Mouse (Mus musculus) adrenal gland, adult 18-20 months (tissue): ENCODE measurements around the gene Usf1. TPM values are rescaled to one million over a fixed set of nuclear protein-coding genes. Genes with fewer than 3 reads are reported as not detected.

Experiments
- DNase-seq, 2 experiments: peaks; one replicate each; pipeline ENCODE4 v3.0.0; 2021 to 2022; ENCODE audit warnings: low spot score in 2 of 2
- long read RNA-seq, 2 experiments: library from polyadenylated mRNA; stranded (forward); transcript quantifications; one replicate each; pipeline ENCODE4 v2.0.0; 2021
- total RNA-seq, 2 experiments: library from RNA; stranded (reverse); gene quantifications; 1 replicate in 1 of 2; 2 replicates in 1 of 2; pipeline ENCODE4 v1.2.3; 2021

Gene Usf1
- 10 to 100 TPM; 51.7 to 53.5 TPM for total RNA-seq
- long read RNA-seq, experiment 1, transcript Usf1-208 (10 exons, 2,167 nt) = major isoform, 5 of 16 reads
- long read RNA-seq, experiment 1, partial matches to known transcripts = 0 of 16 reads
- long read RNA-seq, experiment 1, other reads (novel, unspliced or antisense) = 6 of 16 reads
- long read RNA-seq, experiment 2, transcript Usf1-208 (10 exons, 2,167 nt) = major isoform, 18 of 40 reads
- long read RNA-seq, experiment 2, transcript Usf1-201 (10 exons, 1,115 nt) = minor isoform, 9 of 40 reads
- long read RNA-seq, experiment 2, partial matches to known transcripts = 6 of 40 reads
- long read RNA-seq, experiment 2, other reads (novel, unspliced or antisense) = 7 of 40 reads

DNA sequence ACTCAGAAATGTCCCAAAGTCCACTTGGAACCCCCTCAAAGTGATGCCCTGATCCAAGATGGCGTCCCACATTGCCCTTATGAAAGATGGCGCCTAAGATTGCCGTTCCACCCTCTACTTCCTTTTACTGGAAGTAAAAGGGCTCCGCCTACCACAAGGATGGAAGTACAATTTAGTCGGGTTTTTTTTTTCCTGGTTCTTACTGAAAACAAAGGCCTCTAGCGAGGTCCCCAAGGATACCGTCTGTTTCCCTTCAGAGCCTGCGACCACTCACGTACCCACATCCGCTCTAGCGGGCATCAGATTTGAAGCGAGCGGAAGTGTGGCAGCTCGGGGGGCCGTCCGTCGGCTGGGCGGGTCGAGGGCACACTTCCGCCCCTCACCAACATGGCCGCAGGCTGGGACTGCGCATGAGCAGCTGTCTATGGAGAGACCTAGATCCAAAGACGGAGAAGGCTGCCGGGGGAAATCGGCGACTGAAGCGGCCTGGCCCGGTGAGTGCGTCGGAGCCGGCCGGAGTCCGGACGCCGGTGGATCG lies at the start of gene Usf1:
Gene Usf1, plus strand, starts transcription at position 367 of the 538 bp plus-strand sequence.
- DNase-seq = peak; percentile 87 to 92

GRCm38 (mm10) chr1:171365934-171366333 lies 45.2 kb upstream of the Usf1 start:
- no peak for DNase-seq

GRCm38 (mm10) chr1:171369845-171370556 lies 41.1 kb upstream of the Usf1 start, which contains the start of gene Nectin4:
Gene Nectin4, plus strand, starts transcription at chr1:171370099.
- DNase-seq = no peak

- DNase-seq = no peak
Observed at GRCm38 (mm10) chr1:171372880-171373279, 38.2 kb upstream of the Usf1 start.

GRCm38 (mm10) chr1:171373946-171374345 lies 37.2 kb upstream of the Usf1 start:
- DNase-seq = no peak

DNA sequence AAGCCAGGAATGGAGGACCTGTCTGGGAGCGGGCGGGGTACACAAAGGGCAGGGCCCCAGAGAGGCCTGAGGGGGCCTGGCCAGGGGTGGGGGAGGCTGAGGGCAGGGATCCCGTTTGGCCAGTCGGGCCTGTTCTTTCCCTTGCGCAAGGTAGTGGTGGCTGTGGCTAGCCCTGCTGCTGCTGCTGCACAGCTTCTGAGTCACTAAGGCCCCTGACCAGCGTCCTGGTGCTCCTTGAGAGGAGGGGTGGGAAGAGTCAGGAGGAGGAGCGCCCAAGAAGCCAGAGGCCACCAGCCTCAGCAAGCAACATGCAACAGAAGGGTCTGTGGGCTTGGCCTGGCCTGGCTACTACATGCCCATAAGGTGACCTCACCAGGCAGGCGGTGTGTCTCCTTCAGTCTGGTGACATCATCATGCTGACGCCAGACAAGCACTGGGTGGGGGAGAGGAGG lies 35.4 kb upstream of the Usf1 start:
- DNase-seq = no peak

DNA sequence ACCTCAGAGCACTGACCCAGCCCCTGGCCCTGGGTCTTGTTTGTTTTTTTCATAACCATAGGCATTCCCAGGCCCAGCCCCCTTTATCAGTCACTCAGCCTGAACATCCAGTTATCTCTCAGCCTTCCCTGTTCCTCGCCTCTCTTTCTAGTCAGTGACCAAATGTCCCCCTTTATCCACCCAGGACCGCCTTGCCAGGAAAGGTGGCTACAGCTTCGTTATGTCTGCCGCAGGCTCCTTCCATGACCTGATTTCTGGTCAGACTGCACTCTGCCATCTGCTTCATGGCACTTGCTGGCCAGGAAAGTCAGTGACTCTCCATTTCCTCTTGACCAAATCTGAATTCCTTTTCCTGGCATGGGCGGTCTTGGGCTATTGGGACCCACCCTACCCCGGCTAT lies 32.8 kb upstream of the Usf1 start:
- no peak for DNase-seq

DNA sequence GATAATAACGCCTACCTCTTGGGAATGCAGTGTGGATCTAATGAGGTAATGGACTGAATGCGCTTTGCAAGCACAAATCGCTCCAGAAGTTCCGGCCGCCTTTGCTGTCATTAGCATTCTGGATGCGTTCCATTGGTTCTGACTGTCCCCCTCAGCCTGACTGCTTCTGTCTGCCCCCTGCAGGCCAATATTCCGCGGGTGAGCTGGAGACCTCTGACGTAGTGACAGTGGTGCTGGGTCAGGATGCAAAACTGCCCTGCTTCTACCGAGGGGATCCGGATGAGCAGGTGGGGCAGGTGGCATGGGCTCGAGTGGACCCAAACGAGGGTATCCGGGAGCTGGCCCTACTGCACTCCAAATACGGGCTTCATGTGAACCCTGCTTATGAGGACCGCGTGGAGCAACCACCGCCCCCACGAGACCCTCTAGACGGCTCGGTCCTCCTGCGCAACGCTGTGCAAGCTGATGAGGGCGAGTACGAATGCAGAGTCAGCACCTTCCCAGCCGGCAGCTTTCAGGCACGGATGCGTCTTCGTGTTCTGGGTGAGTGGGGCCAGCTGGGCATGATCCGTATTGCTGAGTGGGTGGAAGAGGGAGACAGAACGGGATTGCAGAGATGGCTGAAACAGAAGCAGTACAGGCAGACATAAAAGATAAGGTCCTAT lies 31.0 kb upstream of the Usf1 start:
- peak; percentile 63 to 72 for DNase-seq

DNA sequence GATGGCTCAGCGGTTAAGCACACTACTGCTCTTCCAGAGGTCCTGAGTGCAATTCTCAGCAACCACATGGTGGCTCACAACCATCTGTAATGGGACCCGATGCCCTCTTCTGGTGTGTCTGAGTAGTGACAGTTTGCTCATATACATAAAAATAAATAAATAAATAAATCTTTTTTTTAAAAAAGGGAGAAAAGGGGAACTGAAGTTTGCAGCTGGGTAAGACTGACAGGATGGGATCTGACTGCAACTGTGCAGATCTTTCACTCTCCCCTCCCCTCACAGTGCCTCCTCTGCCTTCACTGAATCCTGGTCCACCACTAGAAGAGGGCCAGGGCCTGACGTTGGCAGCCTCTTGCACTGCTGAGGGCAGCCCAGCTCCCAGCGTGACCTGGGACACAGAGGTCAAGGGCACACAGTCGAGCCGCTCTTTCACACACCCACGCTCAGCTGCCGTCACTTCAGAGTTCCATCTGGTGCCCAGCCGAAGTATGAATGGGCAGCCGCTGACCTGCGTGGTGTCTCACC lies 29.0 kb upstream of the Usf1 start:
- DNase-seq = no peak

GRCm38 (mm10) chr1:171384361-171384760 lies 26.8 kb upstream of the Usf1 start:
- DNase-seq = no peak

- DNase-seq = no peak
Observed at GRCm38 (mm10) chr1:171385171-171385570, 25.9 kb upstream of the Usf1 start.

- DNase-seq = no peak
Observed at GRCm38 (mm10) chr1:171387099-171387498, 24.0 kb upstream of the Usf1 start.

DNA sequence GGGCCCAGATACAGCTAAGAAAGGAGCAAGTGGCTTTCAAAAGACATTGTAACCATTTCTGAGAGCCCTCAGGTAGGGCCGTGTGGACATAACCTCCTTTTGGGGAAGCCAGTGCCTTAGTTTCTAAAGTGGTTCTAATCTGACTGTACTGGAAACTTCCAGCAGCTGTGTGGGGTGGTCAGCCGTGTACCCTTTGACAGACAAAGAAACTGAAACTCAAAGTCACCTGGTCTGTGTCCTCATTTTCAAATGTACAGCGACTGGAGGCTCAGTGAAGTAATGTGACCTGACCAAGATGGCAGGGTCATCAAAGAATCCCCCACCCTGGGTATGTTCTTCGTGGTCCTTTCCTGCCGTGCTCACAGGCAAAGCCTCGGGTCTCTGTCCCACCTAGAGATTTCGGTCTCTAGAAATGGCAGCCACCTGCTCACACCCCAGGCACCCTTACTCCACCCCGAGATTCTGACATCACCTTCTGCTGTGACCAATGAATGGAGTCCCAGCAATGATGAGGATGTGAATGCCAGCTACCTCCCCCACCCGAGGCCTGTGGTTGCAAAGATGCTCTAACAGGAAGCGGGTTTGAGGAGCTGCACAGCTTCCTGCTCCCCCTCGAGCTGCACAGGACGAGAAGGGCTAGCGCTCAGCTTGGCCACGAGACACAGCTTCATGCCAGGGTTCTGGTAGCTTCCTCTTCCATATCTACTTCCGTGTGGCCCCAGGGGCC lies 22.6 kb upstream of the Usf1 start, which contains the start of gene Arhgap30:
Gene Arhgap30, plus strand, starts transcription at position 579 of the 727 bp plus-strand sequence.
- DNase-seq = no peak

DNA sequence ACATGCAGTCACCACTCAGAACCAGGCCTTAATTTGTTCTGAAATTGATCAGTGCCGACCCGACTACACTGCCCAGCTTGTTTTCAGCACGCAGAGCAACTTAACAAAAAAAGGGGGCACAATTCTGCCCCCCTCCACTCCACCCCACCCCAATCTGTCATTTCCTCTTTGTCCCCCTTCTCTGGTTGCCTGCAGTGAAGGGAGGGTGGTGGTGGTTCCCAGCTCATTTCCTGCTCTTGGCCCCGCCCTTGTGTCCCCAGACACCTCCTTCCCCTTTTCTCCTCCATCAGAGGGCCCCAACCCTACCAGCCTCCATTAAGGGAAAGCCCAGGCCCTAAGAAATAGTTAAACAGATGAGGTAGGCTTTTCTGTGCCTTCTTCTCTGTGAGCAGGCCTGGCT lies 21.0 kb upstream of the Usf1 start:
- DNase-seq = no peak

GRCm38 (mm10) chr1:171401821-171402220 lies 9.3 kb upstream of the Usf1 start:
- no peak for DNase-seq

GRCm38 (mm10) chr1:171402991-171403390 lies 8.1 kb upstream of the Usf1 start:
- no peak for DNase-seq

GRCm38 (mm10) chr1:171407263-171407662 lies 3.9 kb upstream of the Usf1 start:
- no peak for DNase-seq

DNA sequence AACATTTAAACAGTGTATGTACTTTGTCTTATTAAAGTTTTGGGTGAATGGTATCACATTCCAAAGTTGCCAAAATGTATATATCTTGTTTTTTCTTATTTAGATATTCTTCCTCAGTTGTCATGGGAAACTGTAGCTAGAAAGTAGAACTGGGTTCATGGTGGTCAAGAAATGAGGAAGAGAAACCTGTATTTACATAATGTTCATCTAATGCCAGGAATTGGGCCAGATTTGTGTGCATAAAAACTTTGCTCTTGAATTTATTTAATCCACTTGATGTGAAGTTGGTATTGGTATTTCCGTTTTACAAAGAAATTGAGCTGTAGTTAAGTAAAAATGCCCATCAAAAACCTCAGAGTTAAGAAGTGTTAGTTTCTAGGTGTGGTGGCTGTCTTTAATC lies 882 bp upstream of the Usf1 start:
- DNase-seq = no peak

GRCm38 (mm10) chr1:171411492-171411941 lies 404 bp downstream of the Usf1 start:
- no peak for DNase-seq

GRCm38 (mm10) chr1:171412001-171412441 lies 908 bp downstream of the Usf1 start:
- peak in 1 of 2 experiments; percentile 23 for DNase-seq
